Mouse (Mus musculus): Measurements from ENCODE around the gene Fam166a. TPM values are rescaled to one million over a fixed set of nuclear protein-coding genes. Genes with fewer than 3 reads are reported as not detected.

Fam166a gene
- polyA plus RNA-seq, 1 experiment = 0.08 TPM

DNA sequence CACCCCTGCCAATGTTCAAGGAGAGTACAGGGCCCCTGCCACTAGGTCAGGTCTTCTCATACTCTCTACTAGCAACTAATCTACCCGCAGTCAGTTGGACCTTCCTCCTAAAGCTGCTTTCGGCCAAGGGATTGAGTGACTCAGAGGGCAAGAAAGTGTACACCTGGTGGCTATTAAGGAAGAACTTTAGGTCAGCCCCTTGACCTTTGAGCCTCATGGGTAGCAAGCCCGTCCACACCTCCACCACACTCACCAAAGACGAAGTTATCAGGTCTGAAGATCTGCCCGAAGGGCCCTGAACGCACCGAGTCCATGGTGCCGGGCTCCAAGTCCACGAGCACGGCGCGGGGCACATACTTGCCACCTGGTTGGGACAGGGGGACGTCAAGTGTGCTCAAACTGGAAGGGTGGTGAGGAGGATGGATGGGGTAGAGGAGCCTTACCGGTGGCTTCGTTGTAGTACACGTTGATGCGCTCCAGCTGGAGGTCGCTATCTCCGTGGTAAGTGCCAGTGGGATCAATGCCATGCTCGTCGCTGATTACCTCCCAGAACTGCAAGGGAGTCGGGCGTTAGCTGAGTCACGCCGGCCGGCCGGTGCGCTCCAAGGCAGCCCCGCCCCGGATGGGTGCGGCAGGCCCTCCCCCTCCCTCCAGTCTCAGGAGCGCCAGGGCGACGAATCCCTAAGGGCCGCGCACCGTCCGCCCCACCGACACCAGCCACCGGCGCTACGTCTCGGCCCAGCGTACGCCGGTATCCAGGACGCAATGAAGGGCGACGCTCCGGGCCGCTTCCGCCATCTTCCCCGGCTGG is 5.3 kb downstream of the Fam166a start:
- DNase-seq (ENCODE audit: low spot score) = peak; percentile 87

DNA sequence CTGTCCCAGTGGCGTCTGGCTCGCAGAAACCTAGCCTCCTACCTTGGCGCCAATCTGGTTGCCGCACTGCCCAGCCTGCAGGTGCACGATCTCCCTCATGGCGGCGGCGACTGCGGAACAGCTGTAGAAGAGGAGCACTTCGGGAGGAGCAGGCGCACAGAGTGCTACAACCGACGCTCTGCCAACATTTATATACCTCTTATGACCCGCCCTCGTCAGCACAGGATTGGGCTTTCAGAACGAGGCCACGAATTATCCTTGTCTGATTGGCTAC is 5.9 kb downstream of the Fam166a start, which contains the start of gene Tubb4b:
Gene Tubb4b (minus strand): TSS at position 211 of the 274 bp plus-strand sequence.
- DNase-seq (ENCODE audit: low spot score) = no peak

GRCm38 (mm10) chr2:25224766-25225752 is 6.5 kb downstream of the Fam166a start:
- DNase-seq (ENCODE audit: low spot score) = peak; percentile 89

DNA sequence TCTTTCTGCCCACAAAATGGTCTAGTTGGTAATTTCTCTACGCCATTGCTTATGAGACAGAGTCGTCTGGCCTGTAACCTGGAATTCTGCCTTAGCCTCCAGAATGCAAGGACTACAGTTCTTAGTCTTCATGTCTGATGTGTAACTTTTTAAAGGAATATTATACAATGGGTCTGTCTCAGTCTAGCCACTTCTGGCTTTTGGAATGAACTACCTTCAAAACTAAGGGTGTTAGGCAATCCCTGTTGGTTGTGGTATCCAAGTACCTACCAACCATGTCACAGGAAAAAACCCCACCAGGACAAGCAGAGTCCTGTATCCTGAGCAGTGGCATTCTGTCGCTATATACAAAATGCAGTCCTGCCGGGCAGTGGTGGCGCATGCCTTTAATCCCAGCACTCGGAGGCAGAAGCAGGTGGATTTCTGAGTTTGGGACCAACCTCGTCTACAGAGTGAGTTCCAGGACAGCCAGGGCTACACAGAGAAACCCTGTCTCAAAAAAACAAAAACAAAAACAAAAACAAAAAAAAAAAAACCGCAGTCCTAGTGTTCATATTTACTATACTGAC is 7.3 kb downstream of the Fam166a start:
- DNase-seq (ENCODE audit: low spot score) = no peak

DNA sequence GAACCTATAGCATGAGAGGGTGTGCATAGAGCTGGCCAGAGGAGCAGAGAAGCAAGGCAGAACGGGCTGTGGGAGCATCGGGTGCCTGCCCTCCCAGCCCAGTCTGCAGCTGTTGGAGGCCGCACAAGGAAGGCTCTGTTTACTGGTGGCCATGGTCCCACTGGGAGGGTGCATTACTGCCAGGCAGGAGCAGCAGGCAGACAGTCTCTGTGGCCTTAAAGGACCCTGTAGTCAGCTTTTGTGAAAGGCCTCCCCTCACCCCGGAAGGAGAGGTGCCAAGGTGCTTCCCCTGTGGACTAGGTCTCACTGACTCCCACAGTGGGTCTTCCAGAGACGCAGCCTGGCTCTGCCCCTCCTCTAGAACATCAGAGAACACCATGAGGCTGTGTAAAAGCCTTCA is 8.3 kb downstream of the Fam166a start:
- no peak for DNase-seq (ENCODE audit: low spot score)

- DNase-seq (ENCODE audit: low spot score) = no peak
These were observed 8.9 kb downstream of the Fam166a start for GRCm38 (mm10) chr2:25227406-25227805.

- DNase-seq (ENCODE audit: low spot score) = peak; percentile 74
These were observed 9.9 kb downstream of the Fam166a start for GRCm38 (mm10) chr2:25228431-25228889.

GRCm38 (mm10) chr2:25228995-25229530 is 10.5 kb downstream of the Fam166a start:
- no peak for DNase-seq (ENCODE audit: low spot score)

GRCm38 (mm10) chr2:25229582-25229981 is 11.0 kb downstream of the Fam166a start:
- no peak for DNase-seq (ENCODE audit: low spot score)

DNA sequence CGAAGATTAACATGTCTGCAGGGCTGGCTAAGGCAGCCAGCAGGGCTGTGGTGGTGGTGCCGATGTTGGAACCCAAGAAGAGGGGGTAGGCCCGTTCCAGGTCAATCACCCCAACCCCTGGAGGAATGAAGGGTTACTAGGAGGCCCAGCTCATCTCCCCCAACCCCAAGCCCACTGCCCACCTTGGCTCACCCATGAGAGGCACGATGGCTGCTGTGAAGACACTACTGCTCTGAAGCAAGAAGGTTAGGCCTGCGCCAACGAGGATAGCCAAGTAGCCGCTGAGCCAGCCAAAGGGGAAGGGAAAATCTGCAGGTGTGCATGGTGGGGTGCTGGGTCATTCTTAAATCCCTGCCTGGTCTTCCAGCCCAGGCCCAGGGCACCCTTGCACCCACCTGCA is 12.0 kb downstream of the Fam166a start:
- DNase-seq (ENCODE audit: low spot score) = no peak

DNA sequence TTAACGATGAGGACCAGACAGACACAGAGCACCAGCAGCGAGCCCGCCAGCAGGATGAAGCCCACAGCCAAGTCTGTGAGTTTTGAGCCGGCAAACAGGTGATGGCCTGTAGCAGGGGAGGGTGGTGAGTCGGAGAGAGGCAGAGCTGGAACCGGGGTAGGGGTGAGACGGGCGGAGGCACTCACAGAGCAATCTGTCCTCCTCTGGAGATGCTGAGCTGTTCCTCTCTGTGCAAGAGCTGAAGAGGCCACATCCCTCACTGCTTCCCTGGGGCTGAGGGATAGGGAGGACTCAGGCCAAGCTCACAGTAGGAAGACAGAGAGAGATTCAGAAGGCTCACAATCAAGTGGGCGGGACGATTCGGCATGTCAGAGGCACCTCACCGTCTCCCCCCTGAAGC is 12.5 kb downstream of the Fam166a start:
- DNase-seq (ENCODE audit: low spot score) = no peak

- DNase-seq (ENCODE audit: low spot score) = no peak
These were observed 14.9 kb downstream of the Fam166a start for GRCm38 (mm10) chr2:25233421-25233820.

GRCm38 (mm10) chr2:25234050-25234449 is 15.5 kb downstream of the Fam166a start, which contains the start of gene Slc34a3:
Gene Slc34a3, minus strand, starts transcription at chr2:25234364.
- DNase-seq (ENCODE audit: low spot score) = no peak

- DNase-seq (ENCODE audit: low spot score) = no peak
These were observed 16.1 kb downstream of the Fam166a start for GRCm38 (mm10) chr2:25234551-25235220.

- DNase-seq (ENCODE audit: low spot score) = no peak
These were observed 18.1 kb downstream of the Fam166a start, which contains the start of gene Rnf224 for GRCm38 (mm10) chr2:25236614-25237013. Gene Rnf224, minus strand, starts transcription at chr2:25236787.

- no peak for DNase-seq (ENCODE audit: low spot score)
These were observed 19.0 kb downstream of the Fam166a start for GRCm38 (mm10) chr2:25237522-25237921.

- no peak for DNase-seq (ENCODE audit: low spot score)
These were observed 19.6 kb downstream of the Fam166a start for GRCm38 (mm10) chr2:25238106-25238505.

DNA sequence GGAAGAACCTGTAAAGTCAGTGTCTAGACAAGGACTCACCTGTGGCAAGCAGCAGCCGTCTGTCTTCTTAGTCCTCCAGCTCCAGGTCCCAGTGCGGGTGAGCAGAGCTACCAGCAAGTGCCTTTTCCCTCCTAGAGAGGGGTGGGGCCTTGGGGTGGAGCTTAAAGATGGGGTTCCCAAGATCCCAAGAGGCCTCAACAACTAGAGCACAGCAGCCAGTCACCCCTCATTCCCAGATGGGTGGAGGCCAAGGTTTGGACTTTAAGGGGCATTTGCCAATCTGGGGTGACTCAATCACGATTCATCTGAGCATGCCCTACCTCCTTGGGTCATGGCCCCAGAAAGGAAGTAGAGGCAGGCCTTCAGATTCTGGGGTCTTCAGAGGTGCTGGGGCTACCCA is 21.2 kb downstream of the Fam166a start:
- DNase-seq (ENCODE audit: low spot score) = no peak

GRCm38 (mm10) chr2:25240310-25240709 is 21.8 kb downstream of the Fam166a start:
- DNase-seq (ENCODE audit: low spot score) = no peak

DNA sequence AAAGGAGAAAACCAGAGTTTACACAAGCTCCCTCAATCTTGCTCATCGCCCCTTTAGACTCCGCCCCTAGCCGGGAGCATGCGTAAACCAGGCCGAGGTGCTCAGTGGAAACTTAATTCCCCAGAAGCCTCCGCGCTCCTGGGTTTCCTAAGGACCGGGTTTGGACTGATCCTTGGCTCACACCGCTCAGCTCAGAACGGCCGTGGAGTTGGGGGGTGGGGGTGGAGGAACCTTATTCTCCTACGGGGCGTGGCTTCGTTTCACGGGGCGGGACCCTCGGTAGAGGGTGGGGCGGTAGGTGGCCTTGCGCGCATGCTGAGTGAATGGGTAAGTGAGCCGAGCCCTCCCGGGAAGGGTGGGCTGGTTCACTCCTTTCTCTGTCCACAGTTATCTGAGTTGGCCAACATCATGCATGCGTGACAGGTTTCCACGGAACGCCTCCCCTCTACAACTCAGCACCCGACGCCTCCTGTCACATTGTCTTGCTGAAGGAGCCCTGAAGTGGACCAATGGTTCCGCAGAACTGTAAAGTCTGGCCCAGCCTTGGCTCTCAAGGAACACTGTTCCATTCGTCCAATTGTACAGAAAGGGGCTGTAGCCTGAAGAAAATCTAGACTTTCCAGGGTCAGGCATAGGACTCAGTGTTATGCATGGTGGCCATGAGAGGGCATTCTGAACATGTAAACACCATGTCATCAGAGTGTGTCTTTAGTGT is 22.3 kb downstream of the Fam166a start:
- no peak for DNase-seq (ENCODE audit: low spot score)

DNA sequence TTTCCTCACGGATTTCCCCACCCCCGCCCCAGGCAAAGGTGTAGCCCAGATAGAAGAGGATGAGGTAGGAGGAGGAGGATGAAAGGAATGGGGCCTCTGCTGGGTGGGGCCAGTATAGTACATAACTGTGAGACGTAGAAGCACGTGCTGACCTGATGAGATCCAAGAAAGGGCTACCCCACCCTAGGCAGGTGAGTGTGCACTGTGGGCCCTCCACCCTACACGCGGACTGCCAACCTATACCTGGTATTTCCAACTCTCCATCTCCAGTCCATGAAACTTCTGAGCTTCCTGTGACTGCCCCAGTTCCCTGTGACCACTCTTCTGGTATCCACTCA is 22.9 kb downstream of the Fam166a start:
- no peak for DNase-seq (ENCODE audit: low spot score)
